Mouse (Mus musculus) lung, embryonic 15.5 days (tissue): ENCODE data around the gene N4bp2l1. TPM values are rescaled to one million over a fixed set of nuclear protein-coding genes. Genes with fewer than 3 reads are reported as not detected.
"Not testable (repeated sequence)": the region's sequence is repeated elsewhere in the genome, so short reads cannot be mapped to it uniquely, and the experiment has no call there.

Experiments used
- ATAC-seq: fragments of 200-750 bp; cut with Nextera tagmentation; 2 replicates; pipeline ENCODE4 v1.8.0; 2017; ENCODE audit warnings: moderate number of reproducible peaks, borderline replicate concordance; ENCODE audit not compliant: low FRiP score, low TSS enrichment; ENCODE audit errors: extremely low read depth
- H3K27ac ChIP-seq: fragments of 300-500 bp; sonication (generic); 2 replicates; pipeline ENCODE4 v1.5.1; 2015; ENCODE audit warnings: moderate library complexity, mild to moderate bottlenecking, inconsistent platforms
- H3K27me3 ChIP-seq: fragments of 300-500 bp; sonication (generic); 2 replicates; pipeline ENCODE4 v1.6.1; 2015; ENCODE audit warnings: inconsistent platforms
- H3K36me3 ChIP-seq: fragments of 300-500 bp; sonication (generic); 2 replicates; pipeline ENCODE4 v1.6.1; 2015; ENCODE audit warnings: inconsistent platforms
- H3K4me1 ChIP-seq: fragments of 300-500 bp; sonication (generic); 2 replicates; pipeline ENCODE4 v1.6.1; 2015; ENCODE audit warnings: inconsistent platforms
- H3K4me2 ChIP-seq: fragments of 300-500 bp; sonication (generic); 2 replicates; pipeline ENCODE4 v1.6.1; 2015; ENCODE audit warnings: inconsistent platforms, mild to moderate bottlenecking, moderate library complexity
- H3K4me3 ChIP-seq: fragments of 300-500 bp; sonication (generic); 2 replicates; pipeline ENCODE4 v1.5.1; 2015; ENCODE audit warnings: mild to moderate bottlenecking, inconsistent platforms
- H3K9ac ChIP-seq: fragments of 300-500 bp; sonication (generic); 2 replicates; pipeline ENCODE4 v1.6.1; 2015; ENCODE audit warnings: inconsistent platforms
- H3K9me3 ChIP-seq: fragments of 300-500 bp; sonication (generic); 2 replicates; pipeline ENCODE4 v1.6.1; 2016; ENCODE audit warnings: inconsistent platforms
- WGBS: fragments of 180-500 bp; shearing (Covaris S2); methylation state at CpG from one replicate; pipeline ENCODE4 v1.1.7; 2015; 5-methylcytosine and 5-hydroxymethylcytosine counted together
- polyA plus RNA-seq: library from polyadenylated mRNA; unstranded; fragments of >200 nt; fragmentation: Nextera tagmentation; extraction: Ambion mirVana; gene quantifications from 2 replicates; pipeline ENCODE4 v1.2.1, GENCODE M21; 2015

Gene N4bp2l1
- polyA plus RNA-seq, result 4.7 and 5.8 TPM in 2 replicates

DNA sequence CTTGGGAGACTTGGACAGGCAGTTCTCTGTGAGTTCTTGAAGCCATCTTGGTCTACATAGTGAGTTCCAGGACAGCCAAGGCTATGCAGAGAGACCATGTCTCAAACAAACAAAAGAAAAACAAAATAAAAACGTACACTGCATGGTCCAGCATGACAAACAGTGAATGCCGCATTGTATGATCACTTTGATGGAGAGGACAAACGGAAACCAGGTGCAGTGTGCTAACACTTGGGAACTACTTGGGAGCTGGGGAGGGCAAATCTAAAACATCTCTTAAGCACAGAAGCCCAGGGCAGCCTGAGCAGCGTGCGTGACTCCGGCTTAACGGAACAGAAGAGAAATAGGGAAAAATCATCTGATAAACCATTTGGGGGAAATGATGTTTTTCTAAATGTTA is at the start of gene N4bp2l1:
N4bp2l1 (minus strand) TSS at position 101 of the 400 bp plus-strand sequence.
- 72% methylated on average over 7 of the region's 7 CpGs for WGBS
- no peaks in the 10 kb centered on the region for H3K9me3 ChIP-seq
- no peak within 1 kb of the TSS for H3K4me3 ChIP-seq
- H3K9ac ChIP-seq, result no peak within 1 kb of the TSS
- H3K27ac ChIP-seq, result no peak within 1 kb of the TSS
- peaks cover 22% of the 10 kb centered on the region for H3K4me1 ChIP-seq
- ATAC-seq, result no peak
- H3K36me3 ChIP-seq, result no peaks in the 10 kb centered on the region
- no peak within 1 kb of the TSS for H3K4me2 ChIP-seq
- H3K27me3 ChIP-seq, result peaks cover 21% of the 10 kb centered on the region; the same call in 1 of the 2 replicates

DNA sequence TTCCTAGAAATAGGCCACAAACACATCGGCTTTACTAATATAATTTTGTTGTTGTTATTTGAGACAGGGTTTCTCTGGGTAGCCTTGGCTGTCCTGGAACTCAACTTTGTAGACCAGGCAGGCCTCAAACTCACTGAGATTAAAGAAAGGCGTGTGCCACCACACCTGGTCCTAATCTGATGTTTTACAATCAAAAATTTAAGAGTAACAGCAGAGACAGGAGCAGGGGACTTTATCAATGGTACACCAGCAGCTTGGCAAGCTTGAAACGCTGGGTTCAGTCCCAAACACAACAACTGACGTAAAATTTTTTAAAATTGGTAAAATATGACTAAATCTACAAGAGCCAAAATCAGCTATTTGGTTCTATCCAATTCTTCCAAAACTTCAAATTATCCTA is 47.9 kb upstream of the N4bp2l1 start:
- Histone ChIP-seq H3K9ac (no peak overlapping the region), H3K4me1 (no peaks in the 10 kb centered on the region), H3K4me3 (no peak overlapping the region), H3K9me3 (no peaks in the 10 kb centered on the region), H3K27me3 (no peaks in the 10 kb centered on the region), H3K4me2 (no peak overlapping the region), H3K36me3 (peaks cover 50% of the 10 kb centered on the region), H3K27ac (no peak overlapping the region)
- no peak for ATAC-seq
- 91% methylated on average over 4 of the region's 4 CpGs for WGBS

DNA sequence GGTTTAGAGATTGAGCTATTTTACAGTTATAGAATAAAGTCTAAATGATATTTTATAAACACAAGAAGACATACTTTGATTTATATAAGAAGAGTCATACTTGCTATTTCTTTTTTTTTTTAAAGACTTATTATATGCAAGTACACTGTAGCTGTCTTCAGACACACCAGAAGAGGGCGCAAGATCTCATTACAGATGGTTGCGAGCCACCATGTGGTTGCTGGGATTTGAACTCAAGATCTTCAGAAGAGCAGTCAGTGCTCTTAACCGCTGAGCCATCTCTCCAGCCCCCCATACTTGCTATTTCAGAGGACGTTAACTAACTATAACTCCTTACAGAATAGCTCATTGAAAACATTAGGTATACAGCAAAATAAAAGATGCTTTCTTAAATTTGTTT is 46.4 kb upstream of the N4bp2l1 start:
- 92% methylated on average over 4 of the region's 4 CpGs for WGBS
- H3K9ac ChIP-seq, H3K9me3 ChIP-seq, H3K27me3 ChIP-seq, H3K4me1 ChIP-seq, H3K27ac ChIP-seq, ATAC-seq, H3K4me3 ChIP-seq, H3K4me2 ChIP-seq: not testable (repeated sequence)
- peaks cover 44% of the 10 kb centered on the region for H3K36me3 ChIP-seq

DNA sequence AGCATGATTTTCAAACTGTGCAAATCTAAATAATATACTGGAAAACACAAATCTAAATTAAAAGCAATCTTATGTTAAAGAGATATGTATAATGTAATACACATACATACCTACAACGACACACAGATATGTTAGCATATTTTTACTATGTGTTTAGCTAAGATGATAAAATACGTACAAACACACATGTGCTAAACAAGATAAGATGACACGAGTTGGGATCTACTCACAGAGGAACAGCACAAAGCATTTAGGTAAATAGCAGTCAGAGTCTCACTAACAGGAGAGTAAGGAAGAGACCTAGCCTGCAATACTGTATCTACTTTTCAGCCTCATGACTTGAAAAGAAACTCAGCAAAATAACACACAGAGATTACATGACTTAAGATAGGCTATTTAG is 44.5 kb upstream of the N4bp2l1 start:
- no peak for ATAC-seq
- H3K4me3 ChIP-seq, result no peak overlapping the region
- H3K4me2 ChIP-seq, result no peak overlapping the region
- H3K36me3 ChIP-seq, result peaks cover 38% of the 10 kb centered on the region
- no peak overlapping the region for H3K9ac ChIP-seq
- H3K27ac ChIP-seq, result no peak overlapping the region
- H3K27me3 ChIP-seq, result no peaks in the 10 kb centered on the region
- WGBS, result 78% methylated on average over 3 of the region's 3 CpGs
- no peaks in the 10 kb centered on the region for H3K9me3 ChIP-seq
- no peaks in the 10 kb centered on the region for H3K4me1 ChIP-seq

DNA sequence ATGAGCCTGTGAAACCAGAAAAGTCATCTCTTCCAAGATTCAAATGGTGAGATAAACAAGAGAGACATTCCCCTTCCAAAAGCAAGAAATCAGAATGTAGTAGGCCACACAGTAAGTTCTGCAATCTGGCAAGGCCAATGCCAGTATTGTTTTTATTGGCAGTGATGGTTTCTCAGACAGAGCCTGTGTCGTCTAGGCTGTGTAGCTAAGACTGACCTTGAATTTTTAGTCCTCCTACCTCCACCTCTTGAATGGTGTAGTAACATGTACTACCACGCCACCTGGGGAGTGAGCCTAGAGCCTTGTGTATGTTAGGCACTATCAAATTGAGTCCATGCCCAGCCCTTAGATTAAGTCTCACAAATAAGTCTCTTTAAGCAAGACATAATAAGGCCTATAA is 32.7 kb upstream of the N4bp2l1 start:
- Histone ChIP-seq H3K27ac (no peak overlapping the region), H3K36me3 (peaks cover 4% of the 10 kb centered on the region; the same call in 1 of the 2 replicates), H3K27me3 (no peaks in the 10 kb centered on the region), H3K4me3 (no peak overlapping the region), H3K9me3 (no peaks in the 10 kb centered on the region), H3K4me2 (no peak overlapping the region), H3K9ac (no peak overlapping the region), H3K4me1 (no peaks in the 10 kb centered on the region)
- WGBS, result 88% methylated on average over 2 of the region's 2 CpGs
- no peak for ATAC-seq

DNA sequence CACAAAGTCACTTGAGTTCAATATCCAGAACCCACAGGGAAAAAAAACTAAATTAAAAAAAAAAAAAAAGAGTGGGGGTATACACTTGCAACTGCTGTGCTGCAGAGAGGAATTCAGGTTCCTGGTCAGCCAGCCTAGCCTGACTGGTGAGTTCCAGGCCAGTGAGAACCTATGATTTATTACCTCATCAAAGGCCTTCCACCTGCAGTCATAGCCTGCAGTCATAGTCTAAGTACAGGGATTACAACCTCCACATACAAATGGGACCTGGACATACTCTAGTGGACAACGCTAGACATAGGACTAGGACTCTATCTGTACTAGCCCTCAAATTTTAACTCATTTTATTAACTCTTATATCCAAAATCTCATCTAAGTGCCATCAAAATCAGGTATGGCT is 32.3 kb upstream of the N4bp2l1 start:
- no peak overlapping the region for H3K4me3 ChIP-seq
- peaks cover 6% of the 10 kb centered on the region; the same call in 1 of the 2 replicates for H3K36me3 ChIP-seq
- H3K27me3 ChIP-seq, result no peaks in the 10 kb centered on the region
- no peaks in the 10 kb centered on the region for H3K9me3 ChIP-seq
- no peak overlapping the region for H3K27ac ChIP-seq
- no peak overlapping the region for H3K9ac ChIP-seq
- no peaks in the 10 kb centered on the region for H3K4me1 ChIP-seq
- no peak overlapping the region for H3K4me2 ChIP-seq
- ATAC-seq, result no peak
- 94% methylated on average over 1 of the region's 1 CpGs for WGBS

DNA sequence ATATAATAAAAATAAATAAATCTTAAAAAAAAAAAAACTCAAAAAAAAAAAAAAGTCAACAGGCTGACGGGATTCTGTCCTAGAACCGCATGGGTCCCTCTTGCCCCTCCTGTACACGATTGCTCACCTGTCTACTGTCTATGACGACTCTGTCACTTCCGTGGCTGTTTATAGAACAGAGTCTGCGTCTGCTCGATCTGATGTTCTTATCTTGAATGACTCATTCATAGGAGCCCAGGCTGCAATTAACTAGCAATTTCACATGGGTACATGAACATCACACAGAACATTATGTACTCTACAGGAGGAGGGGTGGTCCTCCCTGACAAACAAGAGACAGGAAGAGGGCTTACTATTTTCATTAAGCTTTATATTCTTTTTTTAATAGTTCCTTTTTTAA is 28.5 kb upstream of the N4bp2l1 start:
- Histone ChIP-seq H3K36me3 (0 out of 2 replicates have a peak, but pooled peaks cover 2% of the 10 kb centered on the region), H3K4me2 (no peak overlapping the region), H3K27me3 (no peaks in the 10 kb centered on the region), H3K9ac (no peak overlapping the region), H3K9me3 (no peaks in the 10 kb centered on the region), H3K4me3 (no peak overlapping the region), H3K27ac (no peak overlapping the region), H3K4me1 (no peaks in the 10 kb centered on the region)
- WGBS, result 74% methylated on average over 7 of the region's 7 CpGs
- no peak for ATAC-seq

DNA sequence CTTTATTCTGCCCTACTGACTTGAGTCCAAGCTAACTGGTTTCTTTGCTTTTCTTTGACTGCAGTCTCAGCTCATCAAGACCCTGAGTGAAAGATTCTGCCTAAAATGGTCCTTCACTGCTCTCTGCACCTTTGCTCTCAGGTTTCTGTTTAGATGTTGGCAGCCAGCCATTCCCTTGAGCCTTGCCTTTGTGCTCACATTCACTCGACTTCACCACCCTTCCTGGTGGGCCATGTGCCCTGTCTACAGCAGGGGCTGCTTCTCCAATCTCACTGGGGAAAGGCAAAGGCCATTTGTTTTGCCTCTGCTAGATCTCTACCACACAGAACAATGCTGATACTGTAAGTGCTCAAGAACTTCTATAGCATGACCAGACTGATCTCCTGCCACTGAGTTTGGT is 25.8 kb upstream of the N4bp2l1 start:
- peak; percentile 57; the same call in 1 of the 2 replicates for ATAC-seq
- Histone ChIP-seq H3K27me3 (no peaks in the 10 kb centered on the region), H3K9ac (no peak overlapping the region), H3K4me2 (no peak overlapping the region), H3K27ac (peak overlapping the region; percentile 57; the same call in 1 of the 2 replicates), H3K4me3 (no peak overlapping the region), H3K9me3 (no peaks in the 10 kb centered on the region), H3K4me1 (no peaks in the 10 kb centered on the region), H3K36me3 (0 out of 2 replicates have a peak, but pooled peaks cover 2% of the 10 kb centered on the region)
- WGBS, result 3% methylated on average over 1 of the region's 1 CpGs

DNA sequence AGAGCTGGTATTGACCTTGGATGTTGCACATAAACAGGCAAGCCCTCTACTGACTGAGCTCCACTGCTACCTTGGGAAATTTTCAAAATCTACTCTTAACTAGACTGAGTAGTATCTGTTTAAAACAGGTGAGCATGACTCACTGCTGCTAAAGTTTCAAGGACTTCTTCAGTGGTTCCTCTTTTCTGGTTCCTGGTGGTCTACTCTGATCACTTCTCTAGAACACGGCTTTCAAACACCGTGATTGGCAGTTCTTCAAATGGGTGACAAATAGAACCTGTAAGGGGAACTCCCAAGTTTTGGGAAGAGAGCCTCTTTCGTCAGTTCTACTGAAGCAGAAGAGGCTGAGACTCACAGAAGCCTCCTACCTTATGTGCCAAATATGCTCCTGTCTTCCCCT is 24.6 kb upstream of the N4bp2l1 start:
- no peak for ATAC-seq
- Histone ChIP-seq H3K4me3 (no peak overlapping the region), H3K9ac (no peak overlapping the region), H3K4me2 (no peak overlapping the region), H3K9me3 (no peaks in the 10 kb centered on the region), H3K27me3 (no peaks in the 10 kb centered on the region), H3K36me3 (0 out of 2 replicates have a peak, but pooled peaks cover 2% of the 10 kb centered on the region), H3K27ac (no peak overlapping the region), H3K4me1 (no peaks in the 10 kb centered on the region)
- 77% methylated on average over 3 of the region's 3 CpGs for WGBS

DNA sequence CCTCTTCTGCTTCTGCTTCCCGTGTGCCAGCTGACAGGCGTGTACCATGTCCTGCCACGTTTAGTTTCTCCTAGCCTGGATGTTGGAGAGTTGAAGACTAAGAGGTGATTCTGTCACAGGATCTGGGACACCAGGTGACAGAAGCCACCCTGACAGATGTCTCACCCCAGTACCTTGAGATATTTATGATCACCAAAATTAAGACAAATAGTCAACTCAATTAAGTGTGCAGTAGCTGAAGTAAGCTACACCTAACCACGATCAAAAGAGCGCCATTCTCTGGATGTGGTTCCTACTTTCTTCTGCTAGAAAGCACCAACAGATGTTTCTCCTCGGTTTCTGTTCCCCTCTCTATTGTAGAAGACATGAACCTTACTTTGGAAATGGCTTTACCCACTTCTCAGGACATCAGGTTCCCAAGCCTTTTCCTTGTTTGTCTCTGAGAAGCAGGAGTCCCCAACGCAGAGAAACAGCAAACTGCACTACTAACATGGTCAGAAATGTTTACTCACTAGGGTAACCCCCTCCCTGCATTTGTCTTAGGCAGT is 23.7 kb upstream of the N4bp2l1 start:
- Histone ChIP-seq H3K4me2 (no peak overlapping the region), H3K4me3 (no peak overlapping the region), H3K27ac (no peak overlapping the region), H3K27me3 (no peaks in the 10 kb centered on the region), H3K36me3 (0 out of 2 replicates have a peak, but pooled peaks cover 2% of the 10 kb centered on the region), H3K9ac (no peak overlapping the region), H3K4me1 (no peaks in the 10 kb centered on the region), H3K9me3 (no peaks in the 10 kb centered on the region)
- ATAC-seq, result no peak
- WGBS, result 80% methylated on average over 7 of the region's 7 CpGs

DNA sequence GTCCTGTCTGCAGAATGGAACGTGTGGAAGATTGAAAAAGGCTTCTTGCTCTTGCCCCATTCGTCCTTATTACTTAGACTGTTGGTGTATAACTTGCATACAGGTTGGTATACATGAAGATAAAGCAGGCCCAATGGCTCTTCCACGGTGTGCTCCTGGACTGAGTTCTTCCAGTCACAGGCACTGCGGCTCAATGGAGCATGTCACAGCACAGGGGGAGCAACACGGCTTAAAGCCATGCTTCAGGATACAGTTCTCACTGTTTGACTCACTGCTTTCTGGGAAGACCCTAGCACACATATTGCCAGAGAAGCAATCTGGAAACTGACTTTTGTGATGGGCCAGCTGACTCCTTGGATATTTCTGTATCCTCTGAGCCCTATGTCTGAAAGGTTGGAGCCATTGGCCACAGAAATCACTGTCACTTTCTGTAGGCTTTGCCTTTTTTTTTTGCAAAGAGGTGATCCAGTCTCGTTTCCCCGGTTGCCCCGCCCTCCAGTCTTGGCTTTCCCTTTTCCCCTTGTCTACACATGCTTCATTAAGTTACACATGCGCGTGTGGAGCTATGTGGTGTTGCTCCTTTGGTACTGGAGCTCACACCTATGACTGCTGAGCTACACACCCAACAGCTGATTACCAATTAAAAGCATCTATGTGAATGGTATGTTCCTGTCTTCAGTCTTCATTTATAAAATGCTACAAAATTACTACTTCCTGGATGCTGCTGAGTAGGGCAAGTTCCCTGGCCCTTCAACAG is 21.8 kb upstream of the N4bp2l1 start:
- Histone ChIP-seq H3K9ac (no peak overlapping the region), H3K27me3 (no peaks in the 10 kb centered on the region), H3K4me1 (no peaks in the 10 kb centered on the region), H3K4me3 (no peak overlapping the region), H3K27ac (no peak overlapping the region), H3K36me3 (no peaks in the 10 kb centered on the region), H3K9me3 (no peaks in the 10 kb centered on the region), H3K4me2 (no peak overlapping the region)
- ATAC-seq, result no peak
- WGBS, result 91% methylated on average over 10 of the region's 10 CpGs

DNA sequence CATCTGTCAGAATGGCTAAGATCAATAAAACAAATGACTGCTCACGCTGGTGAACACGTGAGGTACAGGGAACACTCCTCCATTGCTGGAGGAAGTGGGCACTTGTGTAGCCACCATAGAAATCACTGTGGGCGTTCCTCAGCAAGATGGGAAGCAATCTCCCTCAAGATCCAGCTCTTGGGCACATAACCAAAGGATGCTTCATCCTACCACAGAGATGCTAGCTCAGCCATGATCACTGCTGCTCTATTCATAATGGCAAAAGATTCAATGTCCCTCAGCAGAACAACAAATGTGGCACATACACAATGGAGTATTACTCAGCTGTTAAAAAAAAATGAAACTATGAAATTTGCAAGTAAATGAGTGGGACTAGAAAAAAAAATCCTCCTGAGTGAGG is 19.7 kb upstream of the N4bp2l1 start:
- Histone ChIP-seq H3K27me3 (no peaks in the 10 kb centered on the region), H3K4me1 (no peaks in the 10 kb centered on the region), H3K27ac (no peak overlapping the region), H3K4me2 (no peak overlapping the region), H3K4me3 (no peak overlapping the region), H3K9me3 (no peaks in the 10 kb centered on the region), H3K9ac (no peak overlapping the region), H3K36me3 (no peaks in the 10 kb centered on the region)
- ATAC-seq, result no peak
- WGBS, result 53% methylated on average over 3 of the region's 3 CpGs
